10 mouse cellular contexts compared by ENCODE assay signal in the genomic region with DNA sequence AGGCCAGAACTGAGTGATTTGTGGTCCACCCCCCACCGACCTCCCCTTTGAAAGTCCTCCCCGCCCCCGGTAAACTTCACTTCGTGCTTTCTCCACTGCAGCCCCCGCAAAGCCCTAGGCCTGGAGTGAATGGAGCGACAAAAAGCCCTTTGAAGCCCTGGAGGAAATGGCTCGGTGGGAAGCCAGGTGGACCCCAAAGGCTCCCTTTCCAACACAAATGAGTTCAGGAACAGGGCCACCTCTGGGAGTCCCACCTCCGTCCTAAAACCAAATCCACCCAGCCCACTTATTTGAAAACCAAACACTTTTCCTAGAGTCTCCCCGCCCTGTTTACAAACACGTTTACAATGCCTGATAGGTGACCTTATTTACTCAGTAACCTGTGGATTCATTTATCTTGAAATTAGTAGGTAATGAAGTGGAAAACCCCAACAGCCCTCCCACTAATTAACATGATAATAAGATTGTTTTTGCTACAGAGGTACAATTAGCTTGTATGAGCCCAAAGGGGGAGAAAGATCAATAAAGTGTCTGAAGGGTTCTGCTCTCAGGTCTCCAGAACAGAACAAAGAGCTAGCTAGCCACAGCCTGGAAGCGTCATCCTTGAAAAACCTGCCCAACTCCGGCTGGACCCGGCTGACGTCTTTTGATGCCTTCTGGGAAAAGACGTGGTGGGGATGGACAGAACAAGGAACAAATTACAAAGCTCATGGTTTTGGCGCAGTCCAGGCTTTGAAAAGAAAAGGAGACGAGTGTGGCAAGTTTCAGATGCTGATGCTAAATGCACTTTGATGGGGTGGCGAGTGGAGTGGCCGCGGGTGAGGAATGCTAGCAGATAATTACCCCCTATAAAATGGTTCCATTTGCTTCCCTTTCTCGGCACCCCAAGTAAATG.
DNase-seq lines count a peak whose midpoint lies in the region; ATAC-seq and TF ChIP-seq lines count a peak whose summit lies in the region.
"Had no signal": no experiment of that assay in that cellular context is flagged by ENCODE, and none has a peak within 500 bp of the region (broad histone marks: within the 10 kb centered on the region; RNA-seq: fewer than 3 reads in every experiment).

No protein-coding gene starts in this region.

- no peak overlapping the region for H3K27ac ChIP-seq in embryonic facial prominence, embryonic 13.5 days
- peak overlapping the region; percentile 85 for H3K27ac ChIP-seq in limb, embryonic 10.5 days
- no peak overlapping the region for H3K27ac ChIP-seq in neural tube, embryonic 15.5 days (replicated peaks)
- no peak overlapping the region for H3K27ac ChIP-seq in left cerebral cortex, adult 2 months

- H3K4me3 ChIP-seq in embryonic facial prominence, embryonic 13.5 days: no peak overlapping the region
- H3K4me3 ChIP-seq in limb, embryonic 10.5 days: peak overlapping the region; percentile 22
- H3K4me3 ChIP-seq in neural tube, embryonic 15.5 days (replicated peaks): 0 out of 2 replicates have a peak overlapping the region, but pooled peaks have one; percentile 6
- H3K4me3 ChIP-seq in left cerebral cortex, adult 2 months: no peak overlapping the region

- H3K27me3 ChIP-seq in embryonic facial prominence, embryonic 13.5 days: peaks cover 44% of the 10 kb centered on the region
- peaks cover 27% of the 10 kb centered on the region for H3K27me3 ChIP-seq in limb, embryonic 10.5 days (ENCODE audit: low read depth, poor library complexity, severe bottlenecking)
- H3K27me3 ChIP-seq in neural tube, embryonic 15.5 days (replicated peaks): peaks cover 19% of the 10 kb centered on the region

- TF ChIP-seq CTCF in left cerebral cortex, adult 2 months (IDR thresholded peaks at IDR 0.05): no peak

- peak overlapping the region; percentile 27; the same call in 1 of the 2 replicates for H3K4me2 ChIP-seq in embryonic facial prominence, embryonic 13.5 days
- peak overlapping the region; percentile 36 for H3K4me2 ChIP-seq in neural tube, embryonic 15.5 days

- no peak overlapping the region for H3K9ac ChIP-seq in embryonic facial prominence, embryonic 13.5 days
- no peak overlapping the region for H3K9ac ChIP-seq in neural tube, embryonic 15.5 days (replicated peaks)

- ATAC-seq in embryonic facial prominence, embryonic 13.5 days (ENCODE audit: insufficient number of reproducible peaks, insufficient read depth, low FRiP score, low TSS enrichment, low read depth): no peak
- ATAC-seq in neural tube, embryonic 15.5 days (ENCODE audit: low FRiP score): no peak
- no peak for ATAC-seq in cerebellum, adult (ENCODE audit: insufficient number of reproducible peaks, low FRiP score, low TSS enrichment)

- no peaks in the 10 kb centered on the region for H3K4me1 ChIP-seq in embryonic facial prominence, embryonic 13.5 days
- H3K4me1 ChIP-seq in limb, embryonic 10.5 days: peaks cover 47% of the 10 kb centered on the region
- H3K4me1 ChIP-seq in neural tube, embryonic 15.5 days: peaks cover 14% of the 10 kb centered on the region

- H3K36me3 ChIP-seq in embryonic facial prominence, embryonic 13.5 days: no peaks in the 10 kb centered on the region
- H3K36me3 ChIP-seq in limb, embryonic 10.5 days: no peaks in the 10 kb centered on the region
- no peaks in the 10 kb centered on the region for H3K36me3 ChIP-seq in neural tube, embryonic 15.5 days

- no peaks in the 10 kb centered on the region for H3K9me3 ChIP-seq in embryonic facial prominence, embryonic 13.5 days
- no peaks in the 10 kb centered on the region for H3K9me3 ChIP-seq in limb, embryonic 10.5 days (replicated peaks)
- H3K9me3 ChIP-seq in neural tube, embryonic 15.5 days (replicated peaks): no peaks in the 10 kb centered on the region

- intact Hi-C loops in left cerebral cortex, adult 2 months (cut with DNase I): no loop called here

- 11% methylated on average over 21 of the region's 21 CpGs for whole genome bisulfite sequencing in embryonic facial prominence, embryonic 13.5 days
- 3% methylated on average over 21 of the region's 21 CpGs for WGBS in limb, embryonic 10.5 days
- WGBS in neural tube, embryonic 15.5 days: 5% methylated on average over 21 of the region's 21 CpGs

- DNase-seq in kidney, postnatal 10 days: peak; percentile 28
- no peak for DNase-seq in kidney, adult 9 months
- peak; percentile 69 for DNase-seq in limb, embryonic 10.5 days (ENCODE audit: low spot score)
- no peak for DNase-seq in urinary bladder, adult 2 months (ENCODE audit: low spot score)
- DNase-seq in left cerebral cortex, adult 2 months (ENCODE audit: extremely low spot score in 1 of 2, low spot score in 2 of 2): no peak
- DNase-seq: left cerebral cortex, postnatal 4 days; thymus, postnatal 14 days had no signal

Comparison
In these comparisons a context has a peak if more than half of its experiments do, and no peak if none do; other contexts are left out.
1. DNase-seq: peak in kidney, postnatal 10 days (single experiment) and limb, embryonic 10.5 days (single experiment); none in kidney, adult 9 months (single experiment), urinary bladder, adult 2 months (single experiment) and left cerebral cortex, adult 2 months (0 of 2).
2. H3K4me3 ChIP-seq: peak in limb, embryonic 10.5 days (single experiment) and neural tube, embryonic 15.5 days (single experiment); none in embryonic facial prominence, embryonic 13.5 days (single experiment) and left cerebral cortex, adult 2 months (single experiment).